Mouse (Mus musculus) heart, adult 18-20 months (tissue): ENCODE data around the gene Gpatch1. TPM values are rescaled to one million over a fixed set of nuclear protein-coding genes. Genes with fewer than 3 reads are reported as not detected.
A peak's percentile ranks its signal among the peaks of the same experiment; 100 is the strongest.

Experiments used
- DNase-seq, 2 experiments: peaks; one replicate each; pipeline ENCODE4 v3.0.0; 2021 to 2022; ENCODE audit warnings: mixed read lengths in 1 of 2
- total RNA-seq, 2 experiments: library from RNA; stranded (reverse); gene quantifications; 2 replicates each; pipeline ENCODE4 v1.2.3; 2021

The Gpatch1 gene
- total RNA-seq, 2 experiments from 2014 or later, result 11.5 to 11.7 TPM

DNA sequence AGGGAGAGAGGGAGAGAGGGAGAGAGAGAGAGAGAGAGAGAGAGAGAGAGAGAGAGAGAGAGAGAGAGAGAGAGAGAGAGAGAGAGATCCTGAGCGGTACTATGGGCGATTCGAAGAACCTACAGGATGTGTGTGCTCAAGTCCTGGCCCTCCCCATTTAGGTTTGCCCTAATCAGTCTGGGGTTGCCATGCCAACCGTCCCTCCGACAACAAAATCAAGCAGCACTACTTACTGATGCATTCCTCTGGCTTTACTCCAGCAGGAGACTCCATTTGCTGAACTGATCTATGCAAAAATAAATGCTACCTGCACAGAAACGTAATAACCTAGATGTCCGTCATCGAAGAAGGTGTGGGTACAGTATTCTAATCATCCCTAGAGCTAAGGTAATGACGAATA lies 82.9 kb downstream of the Gpatch1 start:
- peak; percentile 53 to 59 for DNase-seq

GRCm38 (mm10) chr7:35234361-35235245 lies 83.6 kb downstream of the Gpatch1 start:
- peak; percentile 97 to 99 for DNase-seq

DNA sequence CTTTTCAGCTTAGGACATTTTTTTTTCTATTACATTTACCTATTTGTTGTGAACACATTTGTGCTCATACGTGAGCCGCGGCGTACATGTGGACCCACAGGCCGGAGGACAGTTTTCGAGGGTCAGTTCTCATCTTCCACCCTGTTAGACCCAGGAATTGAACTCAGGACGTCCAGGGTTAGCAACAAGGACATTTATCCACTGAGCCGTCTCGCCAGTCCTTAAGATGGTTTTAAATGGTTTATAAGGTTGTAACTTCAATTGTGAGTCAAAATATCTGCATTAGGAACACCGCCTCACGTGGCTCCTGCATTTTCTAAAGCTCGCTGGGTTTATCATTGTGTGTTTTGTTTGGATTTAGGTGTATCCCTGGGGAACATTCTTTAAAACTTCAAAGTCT lies 84.4 kb downstream of the Gpatch1 start:
- no peak for DNase-seq

DNA sequence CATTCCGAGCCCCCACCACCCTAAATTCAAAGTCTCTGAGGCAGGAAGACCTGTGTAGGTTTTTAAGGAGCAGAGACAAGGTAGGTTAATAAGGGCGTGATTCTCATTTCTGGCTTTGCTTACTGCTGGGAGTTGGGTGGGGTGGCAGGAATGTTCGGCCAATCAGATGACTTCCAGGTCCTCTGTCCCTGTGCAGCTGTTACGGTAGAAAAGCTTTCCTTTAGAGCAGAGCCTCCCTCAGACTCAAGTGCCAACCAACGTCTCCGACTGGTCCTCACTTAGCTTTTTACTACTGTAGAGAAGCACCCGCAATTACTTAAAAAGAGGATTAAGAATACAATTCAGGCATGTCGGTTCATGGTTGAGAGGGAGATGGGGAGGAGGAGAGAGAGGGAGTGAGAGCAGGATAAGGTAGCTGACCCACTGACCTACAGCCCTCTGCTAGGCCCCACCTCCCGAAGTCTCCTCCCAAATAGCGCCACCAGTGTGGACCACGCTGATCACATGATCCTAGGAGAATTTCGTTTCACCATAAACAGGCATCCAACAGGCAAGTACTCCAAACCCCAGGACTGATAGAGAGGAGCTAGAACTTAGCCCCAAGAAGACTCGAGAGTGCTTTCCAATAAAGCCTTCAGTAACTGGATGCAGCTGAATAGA lies 85.3 kb downstream of the Gpatch1 start:
- no peak for DNase-seq

- no peak for DNase-seq
Observed at GRCm38 (mm10) chr7:35230333-35230732, 87.9 kb downstream of the Gpatch1 start.

Other genes starting within 250 kb of the Gpatch1 start
- gene Cebpa, start 199.1 kb downstream of the Gpatch1 start, total RNA-seq, result 10 to 100 TPM in 1 of 2 experiments, 1 to 10 TPM in 1; 8.0 to 22.5 TPM
- gene Slc7a10, start 132.1 kb downstream of the Gpatch1 start, total RNA-seq, result 1 to 10 TPM in 1 of 2 experiments, under 1 TPM in 1; 0.35 to 1.1 TPM
- 1 to 10 TPM; 7.4 to 9.4 TPM for gene Lrp3, start 102.9 kb downstream of the Gpatch1 start, total RNA-seq
- gene Rhpn2, start 15.7 kb upstream of the Gpatch1 start, total RNA-seq, result 1 to 10 TPM; 3.6 to 4.8 TPM
- gene Faap24, start 78.4 kb upstream of the Gpatch1 start, total RNA-seq, result 1 to 10 TPM; 1.4 to 1.8 TPM
- 10 to 100 TPM; 11.1 to 11.5 TPM for gene Cep89, start 78.6 kb upstream of the Gpatch1 start, total RNA-seq
- not detected for gene Slc7a9, start 130.4 kb upstream of the Gpatch1 start, total RNA-seq
- under 1 TPM in 1 of 2 experiments, not detected in 1; 0.07 TPM for gene Tdrd12, start 219.3 kb upstream of the Gpatch1 start, total RNA-seq
- gene Nudt19, start 237.9 kb upstream of the Gpatch1 start, total RNA-seq, result 10 to 100 TPM; 69.2 to 80.4 TPM